In the genomic region with DNA sequence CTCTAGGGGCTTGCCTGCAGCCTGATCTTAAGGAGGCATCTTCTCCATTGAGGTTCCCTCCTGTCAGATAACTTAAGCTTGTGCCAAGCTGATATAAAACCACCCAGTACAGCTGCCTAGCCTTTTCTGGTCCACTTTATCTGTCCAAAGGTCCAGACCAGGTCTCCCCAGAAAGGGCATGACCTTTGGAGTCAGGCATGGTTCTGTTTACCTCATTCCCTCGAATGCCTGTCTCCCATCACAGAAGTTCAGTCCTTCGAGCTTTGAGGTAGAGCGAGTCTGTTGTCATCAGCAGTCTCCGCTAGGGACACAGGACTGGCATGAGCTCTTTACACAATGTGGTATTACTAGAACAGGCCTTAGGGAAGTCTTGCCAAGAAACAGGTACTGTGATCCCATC, we compare ENCODE assay signal across 27 mouse cellular contexts. TPM values are rescaled to one million over a fixed set of nuclear protein-coding genes. Genes with fewer than 3 reads are reported as not detected.
"Had no signal": no experiment of that assay in that cellular context is flagged by ENCODE, and none has a peak within 500 bp of the region (broad histone marks: within the 10 kb centered on the region; RNA-seq: fewer than 3 reads in every experiment).

No protein-coding gene starts in this region.

- H3K4me2 ChIP-seq: embryonic facial prominence, embryonic 12.5 days; embryonic facial prominence, embryonic 13.5 days; embryonic facial prominence, embryonic 15.5 days; forebrain, embryonic 12.5 days; forebrain, embryonic 13.5 days; forebrain, embryonic 15.5 days had no signal

- H3K9me3 ChIP-seq: embryonic facial prominence, embryonic 10.5 days; embryonic facial prominence, embryonic 12.5 days; embryonic facial prominence, embryonic 13.5 days; embryonic facial prominence, embryonic 15.5 days; forebrain, embryonic 10.5 days; forebrain, embryonic 12.5 days; forebrain, embryonic 13.5 days; forebrain, embryonic 15.5 days had no signal

- ATAC-seq: forebrain, embryonic 13.5 days; forebrain, embryonic 14.5 days; forebrain, embryonic 15.5 days; forebrain, embryonic 16.5 days; forebrain, postnatal 0 days had no signal

- H3K9ac ChIP-seq: embryonic facial prominence, embryonic 12.5 days; embryonic facial prominence, embryonic 13.5 days; embryonic facial prominence, embryonic 15.5 days; forebrain, embryonic 12.5 days; forebrain, embryonic 13.5 days; forebrain, embryonic 15.5 days; forebrain, postnatal 0 days had no signal

- H3K4me3 ChIP-seq: embryonic facial prominence, embryonic 10.5 days; embryonic facial prominence, embryonic 12.5 days; embryonic facial prominence, embryonic 13.5 days; embryonic facial prominence, embryonic 15.5 days; erythroblast, embryonic 14.5 days; forebrain, embryonic 10.5 days; forebrain, embryonic 12.5 days; forebrain, embryonic 13.5 days; forebrain, embryonic 15.5 days; gastrocnemius, adult 2 months; heart, adult 2 months had no signal

- H3K27me3 ChIP-seq: embryonic facial prominence, embryonic 12.5 days; embryonic facial prominence, embryonic 13.5 days; embryonic facial prominence, embryonic 15.5 days; forebrain, embryonic 12.5 days; forebrain, embryonic 13.5 days; forebrain, embryonic 15.5 days had no signal

- DNase-seq: cerebellum, adult 2 months; cerebellum, adult 8-10 months; cerebellum, adult 9-11 months; cerebellum, postnatal 36 days; embryo, embryonic 11 days; forebrain, postnatal 0 days; gastrocnemius, adult 2 months; gastrocnemius, postnatal 10 days; gastrocnemius, postnatal 14 days; gastrocnemius, postnatal 25 days; gastrocnemius, postnatal 36 days; heart, adult 11 months; heart, adult 18-20 months; heart, adult 2 months had no signal

- H3K4me1 ChIP-seq: embryonic facial prominence, embryonic 15.5 days had no signal

- H3K27ac ChIP-seq: embryonic facial prominence, embryonic 10.5 days; embryonic facial prominence, embryonic 12.5 days; embryonic facial prominence, embryonic 13.5 days; embryonic facial prominence, embryonic 15.5 days; forebrain, embryonic 10.5 days; forebrain, embryonic 12.5 days; forebrain, embryonic 13.5 days; forebrain, embryonic 15.5 days; gastrocnemius, adult 2 months; heart, adult 2 months had no signal

RNA-seq across cellular contexts. Expression of a gene that starts 41.2 kb away (rescaled TPM):
- total RNA-seq: common myeloid progenitor, adult 5-6 weeks; gastrocnemius, adult 2 months; granulocyte monocyte progenitor cell, adult 5-6 weeks had no signal
- polyA plus RNA-seq: erythroblast, embryonic 14.5 days had no signal
